Mouse (Mus musculus) brain, embryonic 14.5 days (tissue): ENCODE results near the gene Ftsj3. TPM values are rescaled to one million over a fixed set of nuclear protein-coding genes. Genes with fewer than 3 reads are reported as not detected.

Source experiments
- DNase-seq: peaks from one replicate; pipeline ENCODE4 v3.0.0-alpha.2; 2011; ENCODE audit warnings: low read depth
- CTCF ChIP-seq: fragments of 200-500 bp; IDR thresholded peaks from 2 replicates; pipeline ENCODE4 v1.5.1; 2012; ENCODE audit warnings: inconsistent platforms, mild to moderate bottlenecking, moderate library complexity, borderline replicate concordance; ENCODE audit not compliant: insufficient read depth, insufficient read length; ENCODE audit errors: extremely low read depth
- POLR2A ChIP-seq: fragments of 200-500 bp; IDR thresholded peaks from 2 replicates; pipeline ENCODE4 v1.6.1; 2012; ENCODE audit warnings: mild to moderate bottlenecking, inconsistent platforms, borderline replicate concordance; ENCODE audit not compliant: poor library complexity, insufficient read depth, insufficient read length, severe bottlenecking; ENCODE audit errors: extremely low read depth
- polyA plus RNA-seq: library from polyadenylated mRNA; depleted of rRNA; stranded (reverse); fragments of >200 nt; gene quantifications from 2 replicates; pipeline ENCODE4 v1.2.3, GENCODE M21; 2012; rRNA removed

The Ftsj3 gene
- polyA plus RNA-seq, result 30.1 and 31.5 TPM in 2 replicates

DNA sequence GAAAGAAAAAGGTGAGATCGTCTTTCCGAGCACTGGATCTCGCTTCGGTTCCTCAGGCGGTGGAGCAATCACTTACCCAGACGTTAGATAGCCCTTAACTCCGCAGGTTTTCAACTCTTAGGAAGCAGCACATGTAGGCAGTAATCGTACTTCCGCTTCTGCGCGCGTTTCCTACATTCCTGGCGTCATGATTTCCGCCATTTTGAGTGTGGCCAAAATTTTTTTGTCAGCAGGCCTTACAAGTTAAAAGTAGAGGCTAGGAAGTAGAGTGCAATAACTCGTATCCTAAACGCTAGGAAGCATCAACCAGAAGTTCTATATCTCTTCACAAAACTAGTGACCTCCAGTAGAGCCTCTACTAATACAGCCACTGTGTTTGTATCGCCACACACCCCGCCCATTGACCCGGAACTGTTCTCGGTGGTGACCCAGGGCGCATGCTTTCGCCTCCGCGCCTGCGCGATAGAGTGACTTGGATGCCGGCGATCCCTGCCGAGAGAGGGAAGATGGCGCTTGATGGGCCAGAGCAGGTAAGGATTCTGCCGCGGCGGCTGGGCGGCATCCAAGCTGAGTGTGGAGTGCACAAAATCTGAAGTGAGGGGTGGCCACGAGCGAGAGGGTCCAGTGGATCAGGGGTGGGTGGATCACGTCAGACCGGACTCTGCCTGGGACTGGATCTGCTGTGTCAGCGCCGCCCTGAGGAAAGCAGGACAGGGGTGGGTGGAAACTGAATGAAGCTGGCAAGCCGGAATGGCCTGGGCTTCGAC, at the start of gene Ftsj3, which contains the start of gene Psmc5:
Gene Ftsj3, minus strand, starts transcription at position 395 of the 767 bp plus-strand sequence.
Gene Psmc5, plus strand, starts transcription at position 470 of the 767 bp plus-strand sequence.
- peak; percentile 47; the same call in 1 of the 2 replicates for TF ChIP-seq POLR2A
- no peak for TF ChIP-seq CTCF
- DNase-seq, result peak; percentile 98

GRCm38 (mm10) chr11:106305348-106306064, 49.6 kb upstream of the Ftsj3 start:
- TF ChIP-seq POLR2A (no peak), CTCF (no peak)
- DNase-seq, result no peak

- TF ChIP-seq CTCF (peak; percentile 81), POLR2A (no peak)
- peak; percentile 72 for DNase-seq
Measured at GRCm38 (mm10) chr11:106302634-106303033, 46.8 kb upstream of the Ftsj3 start.

GRCm38 (mm10) chr11:106301765-106302164, 45.9 kb upstream of the Ftsj3 start, which contains the start of gene Gh:
Gene Gh (minus strand): TSS chr11:106301865.
- DNase-seq, result no peak
- TF ChIP-seq POLR2A (no peak), CTCF (no peak)

GRCm38 (mm10) chr11:106291861-106292260, 36.0 kb upstream of the Ftsj3 start:
- no peak for TF ChIP-seq POLR2A
- TF ChIP-seq CTCF, result no peak
- no peak for DNase-seq

DNA sequence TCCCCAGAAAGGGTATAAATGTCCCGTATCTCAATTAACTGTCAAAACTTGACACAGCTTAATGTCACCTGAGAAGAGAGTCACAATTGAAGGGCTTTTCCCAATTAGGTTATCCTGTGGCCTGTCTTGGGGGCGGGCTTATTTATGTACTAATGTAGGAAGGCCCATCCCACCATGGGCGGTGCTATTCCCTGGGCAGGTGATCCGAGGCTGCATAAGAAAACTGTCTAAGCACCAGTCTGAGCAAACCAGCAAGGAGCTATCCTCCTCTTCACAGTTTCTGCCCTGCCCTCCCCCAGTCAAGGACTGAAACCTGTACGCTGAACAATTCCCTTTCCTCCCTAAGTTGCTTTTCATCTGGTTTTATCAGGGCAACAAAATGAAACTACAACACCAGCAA, 34.5 kb upstream of the Ftsj3 start:
- DNase-seq, result no peak
- TF ChIP-seq POLR2A, result no peak
- TF ChIP-seq CTCF, result no peak

- peak; percentile 57 for DNase-seq
Measured at GRCm38 (mm10) chr11:106289369-106289768, 33.5 kb upstream of the Ftsj3 start.

DNA sequence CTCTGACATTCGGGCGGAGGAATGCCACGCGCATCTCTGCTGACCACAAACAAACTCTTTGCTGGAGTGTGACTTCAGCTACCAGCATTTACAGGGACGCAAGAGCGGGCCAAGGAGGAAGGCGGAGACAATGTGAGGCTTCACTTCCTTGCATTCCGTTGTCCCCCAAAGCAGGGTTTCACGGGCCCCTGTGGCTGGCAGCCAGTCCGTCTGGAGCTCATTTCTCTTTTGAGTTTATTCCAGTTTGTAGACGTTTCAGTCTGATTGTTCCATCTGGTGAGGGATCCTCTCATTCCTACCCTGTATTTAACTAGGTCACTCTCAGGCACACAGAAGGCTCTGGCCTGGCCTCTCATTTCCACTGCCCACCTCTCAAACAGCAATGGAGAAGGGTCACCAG, 31.1 kb upstream of the Ftsj3 start:
- DNase-seq, result peak; percentile 54
- TF ChIP-seq POLR2A (no peak), CTCF (no peak)

More at GRCm38 (mm10) chr11:106289369-106289768, 33.5 kb upstream of the Ftsj3 start:
- TF ChIP-seq POLR2A (no peak), CTCF (peak; percentile 17; the same call in 1 of the 2 replicates)

DNA sequence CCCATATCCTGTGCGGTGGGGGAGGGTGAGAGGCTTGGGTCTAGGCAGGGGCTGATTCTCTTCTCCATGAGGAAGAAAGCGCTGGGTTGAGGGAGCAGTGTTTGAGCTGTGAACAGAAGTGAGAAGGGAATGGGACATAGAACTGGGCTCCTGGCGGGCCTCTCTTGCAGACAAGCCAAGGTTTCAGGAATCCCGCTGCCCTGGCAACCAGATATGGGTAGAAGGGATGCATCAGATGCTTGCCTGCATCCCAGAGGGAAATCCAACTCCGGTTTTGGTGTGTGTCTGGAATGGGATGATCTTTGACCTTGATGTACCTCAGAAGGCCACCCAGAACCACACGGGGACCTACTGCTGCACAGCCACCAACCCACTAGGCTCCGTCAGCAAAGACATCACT, 30.3 kb upstream of the Ftsj3 start:
- TF ChIP-seq CTCF, result no peak
- no peak for TF ChIP-seq POLR2A
- DNase-seq, result no peak

DNA sequence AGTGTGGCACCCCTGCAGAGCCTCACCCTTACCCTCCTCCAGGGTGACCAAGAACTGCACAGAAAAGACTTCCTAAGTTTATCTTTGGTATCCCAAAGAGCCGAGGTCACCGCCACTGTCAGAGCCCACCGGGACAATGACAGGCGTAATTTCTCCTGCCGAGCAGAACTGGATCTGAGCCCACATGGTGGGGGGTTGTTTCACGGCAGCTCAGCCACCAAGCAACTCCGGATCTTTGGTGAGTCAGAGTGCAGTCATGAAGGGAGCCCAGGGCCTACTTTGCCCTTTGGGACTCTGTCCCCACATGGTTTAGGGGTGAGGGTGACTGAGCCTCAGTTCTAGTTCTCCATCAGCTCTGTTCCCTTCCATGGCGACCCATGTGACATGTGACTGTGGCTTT, 28.2 kb upstream of the Ftsj3 start:
- no peak for DNase-seq
- no peak for TF ChIP-seq POLR2A
- TF ChIP-seq CTCF, result no peak

- no peak for DNase-seq
- TF ChIP-seq POLR2A (no peak), CTCF (no peak)
Measured at GRCm38 (mm10) chr11:106283371-106283770, 27.5 kb upstream of the Ftsj3 start.

DNA sequence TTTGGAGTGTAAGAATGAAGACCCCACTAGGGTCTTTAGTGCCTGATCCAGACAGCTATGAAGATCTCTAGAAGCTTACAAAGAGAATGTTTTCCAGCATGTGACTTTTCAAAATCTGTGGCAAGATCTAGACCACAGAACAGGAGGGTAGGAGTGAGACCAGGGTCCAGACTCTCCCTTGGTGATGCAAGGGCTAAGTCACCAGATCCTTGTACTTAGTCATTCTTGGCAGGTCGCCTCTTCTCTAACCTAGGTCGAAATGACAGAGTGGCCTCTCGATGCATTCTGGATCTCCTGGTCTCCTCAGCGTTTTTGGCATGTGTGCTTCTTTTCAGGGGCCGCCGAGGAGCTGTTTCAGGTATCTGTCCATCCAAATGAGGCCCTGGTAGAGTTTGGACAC, 26.6 kb upstream of the Ftsj3 start:
- no peak for DNase-seq
- TF ChIP-seq POLR2A (no peak), CTCF (no peak)

DNA sequence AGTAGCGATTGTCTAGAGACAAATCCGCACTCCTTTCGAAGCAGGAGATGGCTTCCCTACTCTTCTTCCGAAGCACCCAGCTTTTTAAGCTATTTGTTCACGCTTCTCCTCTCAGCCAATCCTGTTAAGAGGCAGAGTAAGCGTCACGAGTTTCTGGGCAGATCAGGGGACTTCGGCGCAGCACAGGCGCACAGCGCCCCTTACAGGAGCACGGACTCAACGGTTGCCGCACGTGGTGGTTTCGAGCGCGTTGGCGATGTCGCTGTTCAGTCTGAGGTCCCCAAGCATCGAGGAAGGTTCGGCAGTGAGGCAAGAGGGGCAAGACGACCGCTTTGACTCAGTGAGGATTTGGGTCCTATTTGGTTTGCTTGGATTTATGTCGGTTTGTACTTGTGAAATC, 20.6 kb upstream of the Ftsj3 start, which contains the start of gene Tcam1:
Gene Tcam1, plus strand, starts transcription at position 219 of the 400 bp plus-strand sequence.
- TF ChIP-seq POLR2A, result no peak
- peak; percentile 79 for TF ChIP-seq CTCF
- peak; percentile 98 for DNase-seq
